Comparison of ENCODE assay signal across 8 mouse cellular contexts in genomic region chr3:137952914-137953880, GRCm38 (mm10). TPM values are rescaled to one million over a fixed set of nuclear protein-coding genes. Genes with fewer than 3 reads are reported as not detected.
A peak's percentile ranks its signal among the peaks of the same experiment; 100 is the strongest.
DNase-seq lines count a peak whose midpoint lies in the region; ATAC-seq lines count a peak whose summit lies in the region.

No protein-coding gene starts in this region.

- no peaks in the 10 kb centered on the region for H3K9me3 ChIP-seq in liver, embryonic 16.5 days (replicated peaks; ENCODE audit: control insufficient read depth, low read length)
- H3K9me3 ChIP-seq in neural tube, embryonic 15.5 days (replicated peaks) = no peaks in the 10 kb centered on the region

- H3K36me3 ChIP-seq in liver, embryonic 16.5 days (ENCODE audit: control insufficient read depth, insufficient read depth) = peaks cover 4% of the 10 kb centered on the region
- H3K36me3 ChIP-seq in neural tube, embryonic 15.5 days = no peaks in the 10 kb centered on the region

- peak; percentile 31 to 35 for DNase-seq in adrenal gland, postnatal 36 days
- DNase-seq in adrenal gland, postnatal 4 days (ENCODE audit: low spot score in 2 of 2) = no peak
- DNase-seq in brain, adult 2 months (ENCODE audit: low read depth, low spot score) = peak; percentile 93
- peak; percentile 64 to 74 for DNase-seq in frontal cortex, postnatal 36 days (ENCODE audit: low spot score in 2 of 2)
- peak; percentile 72 to 82 for DNase-seq in layer of hippocampus, adult 18-20 months (ENCODE audit: low spot score in 2 of 2)

- no peaks in the 10 kb centered on the region for H3K27me3 ChIP-seq in liver, embryonic 16.5 days (ENCODE audit: control insufficient read depth, insufficient read depth, low read depth, low read length)
- no peaks in the 10 kb centered on the region for H3K27me3 ChIP-seq in neural tube, embryonic 15.5 days (replicated peaks)

- peak overlapping the region; percentile 87 for H3K27ac ChIP-seq in liver, embryonic 16.5 days (ENCODE audit: low read length)
- H3K27ac ChIP-seq in neural tube, embryonic 15.5 days (replicated peaks) = peak overlapping the region; percentile 28

- no peak overlapping the region for H3K9ac ChIP-seq in liver, embryonic 16.5 days (ENCODE audit: low read depth, low read length)
- no peak overlapping the region for H3K9ac ChIP-seq in neural tube, embryonic 15.5 days (replicated peaks)

- peaks cover 86% of the 10 kb centered on the region for H3K4me1 ChIP-seq in liver, embryonic 16.5 days (ENCODE audit: control insufficient read depth, low read depth, low read length)
- H3K4me1 ChIP-seq in neural tube, embryonic 15.5 days = peaks cover 16% of the 10 kb centered on the region

- WGBS in liver, embryonic 16.5 days (ENCODE audit: insufficient replicate concordance) = 11% methylated on average over 14 of the region's 14 CpGs
- WGBS in neural tube, embryonic 15.5 days = 68% methylated on average over 14 of the region's 14 CpGs

- H3K4me3 ChIP-seq in liver, embryonic 16.5 days (ENCODE audit: low read depth, low read length) = no peak overlapping the region
- no peak overlapping the region for H3K4me3 ChIP-seq in neural tube, embryonic 15.5 days (replicated peaks)

- ATAC-seq in liver, embryonic 16.5 days (ENCODE audit: low read depth) = 0 out of 2 replicates have a peak, but pooled peaks have one; percentile 10
- peak; percentile 91 for ATAC-seq in neural tube, embryonic 15.5 days (ENCODE audit: low FRiP score)
- ATAC-seq in erythroid progenitor cell, adult 5-6 weeks (replicated peaks; ENCODE audit: low FRiP score, poor library complexity, severe bottlenecking) = no peak; the same call in 1 of the 2 replicates

- H3K4me2 ChIP-seq in liver, embryonic 16.5 days (ENCODE audit: low read depth, low read length) = peak overlapping the region; percentile 22
- H3K4me2 ChIP-seq in neural tube, embryonic 15.5 days = peak overlapping the region; percentile 15; the same call in 1 of the 2 replicates

RNA-seq across cellular contexts. Expression of gene Dapp1, which starts 28.1 kb away (rescaled TPM):
- 1 to 10 TPM; 3.5 to 6.9 TPM for total RNA-seq in adrenal gland, postnatal 36 days (2021)
- 10 to 100 TPM; 11.6 to 13.8 TPM for total RNA-seq in adrenal gland, postnatal 4 days (2021)
- total RNA-seq in layer of hippocampus, adult 18-20 months (2021) = 1 to 10 TPM; 5.0 to 5.1 TPM
- 12.1 and 13.0 TPM in 2 replicates for polyA plus RNA-seq in liver, embryonic 16.5 days (2015; fragmentation: Nextera tagmentation; extraction: Ambion mirVana)
- 1.5 and 7.7 TPM in 2 replicates for polyA plus RNA-seq in neural tube, embryonic 15.5 days (2015; fragmentation: Nextera tagmentation; extraction: Ambion mirVana)
- 22.3 and 27.7 TPM in 2 replicates for total RNA-seq in erythroid progenitor cell, adult 5-6 weeks (2015; ENCODE audit: low replicate concordance)
- total RNA-seq in erythroid progenitor cell, adult 5-6 weeks (2017; ENCODE audit: low replicate concordance) = 26.3 TPM in 2 replicates

RNA-seq across cellular contexts. Expression of gene Lamtor3, which starts 34.9 kb away (rescaled TPM):
- total RNA-seq in adrenal gland, postnatal 36 days (2021) = 10 to 100 TPM; 74.6 to 80.6 TPM
- 10 to 100 TPM; 63.6 to 68.8 TPM for total RNA-seq in adrenal gland, postnatal 4 days (2021)
- total RNA-seq in layer of hippocampus, adult 18-20 months (2021) = 10 to 100 TPM; 63.4 to 66.4 TPM
- polyA plus RNA-seq in liver, embryonic 16.5 days (2015; fragmentation: Nextera tagmentation; extraction: Ambion mirVana) = 48.2 and 50.2 TPM in 2 replicates
- 128 and 132 TPM in 2 replicates for polyA plus RNA-seq in neural tube, embryonic 15.5 days (2015; fragmentation: Nextera tagmentation; extraction: Ambion mirVana)
- 75.0 and 88.0 TPM in 2 replicates for total RNA-seq in erythroid progenitor cell, adult 5-6 weeks (2015; ENCODE audit: low replicate concordance)
- 58.6 and 69.3 TPM in 2 replicates for total RNA-seq in erythroid progenitor cell, adult 5-6 weeks (2017; ENCODE audit: low replicate concordance)

Comparison
In these comparisons a context has a peak if more than half of its experiments do, and no peak if none do; other contexts are left out.
1. DNase-seq: peak in adrenal gland, postnatal 36 days (2 of 2), brain, adult 2 months (single experiment), frontal cortex, postnatal 36 days (2 of 2) and layer of hippocampus, adult 18-20 months (2 of 2); none in adrenal gland, postnatal 4 days (0 of 2).